Mouse (Mus musculus) erythroblast, embryonic 14.5 days (primary cell): ENCODE measurements around the gene Rgl1. TPM values are rescaled to one million over a fixed set of nuclear protein-coding genes. Genes with fewer than 3 reads are reported as not detected.

Experiments used
- H3K27me3 ChIP-seq: 2 replicates; pipeline ENCODE4 v1.6.1; 2012; ENCODE audit warnings: inconsistent platforms; ENCODE audit not compliant: control insufficient read depth
- H3K36me3 ChIP-seq: 2 replicates; pipeline ENCODE4 v1.6.1; 2012; ENCODE audit warnings: mild to moderate bottlenecking, inconsistent platforms; ENCODE audit not compliant: control insufficient read depth
- H3K4me1 ChIP-seq: 2 replicates; pipeline ENCODE4 v1.6.1; 2012; ENCODE audit warnings: inconsistent platforms; ENCODE audit not compliant: control insufficient read depth
- H3K4me3 ChIP-seq: replicated peaks from 2 replicates; pipeline ENCODE3; 2012; ENCODE audit warnings: moderate library complexity, mild to moderate bottlenecking, inconsistent platforms
- H3K9me3 ChIP-seq: 2 replicates; pipeline ENCODE4 v1.6.1; 2012; ENCODE audit warnings: low read length, inconsistent platforms, mixed read lengths; ENCODE audit not compliant: control insufficient read depth
- GATA1 ChIP-seq: IDR thresholded peaks from 2 replicates; pipeline ENCODE4 v1.6.1; 2012; ENCODE audit warnings: low read length, inconsistent platforms, mixed read lengths
- TAL1 ChIP-seq: IDR thresholded peaks from 3 replicates; pipeline ENCODE4 v1.6.1; 2012; ENCODE audit warnings: low read length, inconsistent platforms, mixed read lengths
- polyA plus RNA-seq: library from polyadenylated mRNA; stranded (reverse); fragments of >175 nt; gene quantifications from 2 replicates; pipeline ENCODE4 v1.2.3, GENCODE M21; 2012

Gene Rgl1
- polyA plus RNA-seq, 1 experiment: 0.03 TPM

- Histone ChIP-seq H3K9me3 (no peaks in the 10 kb centered on the region), H3K36me3 (no peaks in the 10 kb centered on the region), H3K4me1 (peaks cover 7% of the 10 kb centered on the region), H3K4me3 (no peak overlapping the region), H3K27me3 (peaks cover 18% of the 10 kb centered on the region)
- no peak for TF ChIP-seq GATA1
- TF ChIP-seq TAL1: no peak
Observed at GRCm38 (mm10) chr1:152607765-152608164, 158.4 kb downstream of the Rgl1 start.

DNA sequence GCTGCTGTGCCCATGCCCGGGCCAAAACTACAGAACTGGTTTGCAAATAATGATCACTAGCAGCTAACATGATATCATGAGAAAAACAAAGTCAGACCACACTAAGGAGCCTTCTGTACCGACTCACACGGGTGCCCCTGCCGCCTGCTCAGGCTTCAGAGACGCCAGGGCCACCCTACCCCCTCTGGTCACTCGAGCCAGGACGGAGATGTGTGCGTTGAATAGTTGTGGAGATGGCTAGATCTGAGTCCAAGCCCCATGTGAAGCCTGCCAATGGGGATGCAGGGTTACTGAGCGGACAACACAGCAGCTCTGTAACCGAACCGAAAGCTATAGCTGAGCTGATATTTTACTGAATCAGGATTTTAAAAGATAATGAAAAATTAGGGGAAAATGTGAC is 159.4 kb downstream of the Rgl1 start:
- Histone ChIP-seq H3K36me3 (no peaks in the 10 kb centered on the region), H3K27me3 (peaks cover 8% of the 10 kb centered on the region), H3K4me1 (peaks cover 7% of the 10 kb centered on the region), H3K9me3 (no peaks in the 10 kb centered on the region), H3K4me3 (no peak overlapping the region)
- TF ChIP-seq GATA1 (no peak), TAL1 (no peak)

- Histone ChIP-seq H3K4me3 (no peak overlapping the region), H3K36me3 (no peaks in the 10 kb centered on the region), H3K4me1 (peaks cover 7% of the 10 kb centered on the region), H3K9me3 (no peaks in the 10 kb centered on the region), H3K27me3 (peaks cover 4% of the 10 kb centered on the region; the same call in 1 of the 2 replicates)
- TF ChIP-seq TAL1: no peak
- no peak for TF ChIP-seq GATA1
Observed at GRCm38 (mm10) chr1:152605895-152606625, 160.1 kb downstream of the Rgl1 start.

DNA sequence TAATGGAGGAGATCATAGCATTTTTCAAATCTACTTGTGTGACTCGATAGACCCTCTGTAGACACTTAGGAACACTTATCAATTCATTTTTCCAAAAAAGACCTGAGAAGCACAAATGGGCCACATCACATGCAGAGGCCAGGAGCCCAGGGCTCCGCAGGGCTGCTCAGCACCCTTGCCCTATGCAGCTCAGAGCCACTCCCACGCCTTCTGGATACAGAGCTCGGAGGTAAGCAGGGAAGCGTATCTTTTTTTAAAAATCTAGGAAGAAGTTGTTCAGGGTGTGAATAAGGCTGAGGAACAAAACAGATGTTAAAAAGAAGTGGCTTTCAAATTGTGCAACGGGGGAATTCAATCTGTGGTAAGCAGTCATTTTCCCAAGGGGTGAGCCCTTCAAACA is 162.0 kb downstream of the Rgl1 start:
- TF ChIP-seq TAL1 (no peak), GATA1 (no peak)
- H3K36me3 ChIP-seq: no peaks in the 10 kb centered on the region
- H3K9me3 ChIP-seq: no peaks in the 10 kb centered on the region
- H3K4me1 ChIP-seq: peaks cover 7% of the 10 kb centered on the region
- H3K4me3 ChIP-seq: no peak overlapping the region
- H3K27me3 ChIP-seq: no peaks in the 10 kb centered on the region; the same call in 1 of the 2 replicates

DNA sequence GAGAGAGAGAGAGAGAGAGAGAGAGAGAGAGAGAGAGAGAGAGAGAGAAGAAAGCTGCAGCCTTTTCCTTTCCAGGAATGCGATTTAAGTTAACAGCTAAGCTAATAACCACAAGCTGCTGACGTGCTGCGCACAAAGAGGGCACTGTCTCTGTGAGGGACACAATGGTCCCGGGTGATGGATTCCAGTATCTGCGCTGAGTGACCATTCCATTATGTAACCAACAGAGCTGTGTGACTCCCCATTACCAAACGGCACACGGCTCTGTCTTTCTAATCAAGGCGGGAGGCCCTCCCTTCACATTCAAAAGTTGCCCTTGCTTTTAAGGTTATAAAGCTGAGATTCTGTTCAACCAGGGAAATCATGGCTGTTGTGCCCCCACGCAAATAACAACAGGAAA is 162.5 kb downstream of the Rgl1 start:
- no peaks in the 10 kb centered on the region for H3K9me3 ChIP-seq
- no peaks in the 10 kb centered on the region; the same call in 1 of the 2 replicates for H3K27me3 ChIP-seq
- TF ChIP-seq GATA1 (no peak), TAL1 (no peak)
- H3K4me3 ChIP-seq: no peak overlapping the region
- H3K4me1 ChIP-seq: peaks cover 7% of the 10 kb centered on the region
- no peaks in the 10 kb centered on the region for H3K36me3 ChIP-seq

GRCm38 (mm10) chr1:152600494-152600893 is 165.7 kb downstream of the Rgl1 start:
- H3K9me3 ChIP-seq: no peaks in the 10 kb centered on the region
- no peak for TF ChIP-seq TAL1
- no peak for TF ChIP-seq GATA1
- no peaks in the 10 kb centered on the region; the same call in 1 of the 2 replicates for H3K27me3 ChIP-seq
- no peak overlapping the region for H3K4me3 ChIP-seq
- no peaks in the 10 kb centered on the region for H3K36me3 ChIP-seq
- H3K4me1 ChIP-seq: no peaks in the 10 kb centered on the region; the same call in none of the 2 replicates

GRCm38 (mm10) chr1:152599347-152599746 is 166.8 kb downstream of the Rgl1 start:
- H3K4me3 ChIP-seq: no peak overlapping the region
- H3K36me3 ChIP-seq: no peaks in the 10 kb centered on the region
- H3K27me3 ChIP-seq: no peaks in the 10 kb centered on the region; the same call in 1 of the 2 replicates
- TF ChIP-seq GATA1 (no peak), TAL1 (no peak)
- no peaks in the 10 kb centered on the region for H3K9me3 ChIP-seq
- peaks cover 11% of the 10 kb centered on the region for H3K4me1 ChIP-seq

DNA sequence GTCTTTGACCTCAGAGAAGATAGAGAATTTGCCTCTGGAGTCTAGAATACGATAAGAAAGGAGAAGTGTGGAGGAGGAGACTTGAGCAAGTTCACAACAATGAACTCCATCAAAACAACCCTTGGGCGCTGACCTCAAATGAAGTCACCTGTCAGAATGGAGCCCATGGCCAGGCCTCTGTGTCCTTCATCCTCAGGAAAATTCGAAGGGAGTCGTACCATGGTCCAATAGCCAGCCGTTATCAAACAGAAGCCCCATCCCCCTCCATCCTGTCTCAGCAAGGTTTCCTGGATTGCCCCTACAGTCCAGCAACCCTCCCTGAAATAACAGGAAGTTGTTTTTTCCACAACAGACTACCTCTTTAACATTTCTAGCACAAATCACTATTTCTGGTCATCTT is 171.5 kb downstream of the Rgl1 start:
- no peak for TF ChIP-seq TAL1
- TF ChIP-seq GATA1: no peak
- Histone ChIP-seq H3K36me3 (0 out of 2 replicates have a peak, but pooled peaks cover 2% of the 10 kb centered on the region), H3K4me3 (no peak overlapping the region), H3K27me3 (no peaks in the 10 kb centered on the region; the same call in 1 of the 2 replicates), H3K4me1 (peaks cover 55% of the 10 kb centered on the region), H3K9me3 (no peaks in the 10 kb centered on the region)

DNA sequence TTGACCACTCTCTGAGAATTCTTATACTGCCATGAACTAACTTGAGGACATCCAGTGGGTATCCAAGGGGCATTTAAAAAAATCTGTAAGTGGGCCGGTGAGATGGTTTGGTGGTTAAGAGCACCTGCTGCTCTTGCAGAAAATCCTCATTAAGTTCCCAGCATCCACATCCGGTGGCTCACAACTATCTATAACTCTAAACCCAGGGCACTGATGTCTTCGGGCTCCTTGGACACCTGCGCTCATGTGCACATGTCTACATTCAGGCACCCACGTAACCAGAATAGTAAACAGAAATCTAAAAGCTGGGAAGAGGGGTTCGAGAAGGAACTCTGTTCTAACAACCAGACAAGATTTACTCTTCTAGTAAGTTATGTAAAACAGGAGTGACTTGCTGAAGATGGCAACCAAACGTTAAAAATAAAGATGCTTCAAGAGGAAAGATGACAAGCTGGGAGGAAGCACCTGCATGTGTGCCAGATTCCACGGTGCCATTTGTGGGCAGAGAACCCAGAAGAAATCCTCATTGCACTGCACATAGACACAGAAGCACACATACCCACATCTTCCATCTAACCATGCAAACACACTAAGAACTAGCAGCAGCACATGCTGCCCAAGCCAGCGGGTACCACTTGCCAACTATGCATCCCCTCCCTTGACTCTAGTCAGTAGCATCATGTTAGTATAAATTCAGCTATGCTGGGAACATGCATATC is 172.2 kb downstream of the Rgl1 start:
- TF ChIP-seq TAL1: no peak
- no peak for TF ChIP-seq GATA1
- peaks cover 60% of the 10 kb centered on the region for H3K4me1 ChIP-seq
- H3K9me3 ChIP-seq: no peaks in the 10 kb centered on the region
- 0 out of 2 replicates have a peak, but pooled peaks cover 2% of the 10 kb centered on the region for H3K36me3 ChIP-seq
- peaks cover 4% of the 10 kb centered on the region for H3K27me3 ChIP-seq
- H3K4me3 ChIP-seq: no peak overlapping the region
